Mouse (Mus musculus): ENCODE results near the gene Kri1. TPM values are rescaled to one million over a fixed set of nuclear protein-coding genes. Genes with fewer than 3 reads are reported as not detected.

Kri1 gene
- total RNA-seq, 2 experiments from 2014 or later: 31.9 to 32.3 TPM

DNA sequence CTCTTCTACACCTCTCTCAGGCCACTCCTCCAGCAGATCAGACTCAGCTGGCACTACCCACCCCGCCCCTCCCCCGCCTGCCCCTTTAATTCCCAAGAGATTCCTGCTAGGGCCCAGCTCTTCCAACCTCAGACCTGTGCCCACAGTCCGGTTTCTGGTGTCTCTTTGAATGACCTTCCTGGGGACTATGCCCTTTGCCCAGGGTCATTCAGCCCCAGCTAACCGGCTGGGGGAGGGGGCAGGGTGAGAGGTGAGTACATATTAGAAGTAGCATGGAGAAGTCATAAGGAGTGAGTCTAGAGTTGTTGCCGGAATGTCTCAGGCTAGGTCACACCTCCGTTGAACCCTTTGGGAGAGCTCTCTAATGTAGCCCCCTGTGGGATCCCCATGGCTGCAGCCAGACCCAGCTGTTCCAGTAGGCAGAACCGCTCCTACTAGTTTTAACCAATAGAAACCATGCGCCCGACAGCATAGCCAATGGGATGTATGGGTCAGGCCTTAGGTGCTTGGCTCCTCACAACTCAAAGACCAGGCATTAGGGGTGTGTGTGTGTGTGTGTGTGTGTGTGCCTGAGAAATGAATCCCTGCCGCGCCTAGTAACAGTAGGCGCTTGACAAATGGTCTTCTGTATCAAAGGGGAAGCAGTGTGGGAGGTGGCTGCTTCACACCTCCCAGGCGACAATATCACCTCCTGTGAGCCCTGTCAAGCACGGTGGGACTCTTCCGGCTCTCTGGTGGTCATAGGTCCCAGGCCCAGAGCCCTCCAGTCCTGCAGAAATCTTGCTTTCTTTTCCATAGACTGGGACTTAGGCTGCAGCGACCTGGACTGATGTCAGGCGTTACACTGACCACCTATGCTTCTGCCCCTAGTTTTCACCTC, 37.9 kb downstream of the Kri1 start:
- intact Hi-C loops (cut with DNase I): no loop called here

GRCm38 (mm10) chr9:21248326-21248725, 39.4 kb downstream of the Kri1 start, which contains the start of gene S1pr5:
Gene S1pr5, minus strand, starts transcription at chr9:21248443.
- intact Hi-C loops (cut with DNase I): no loop called here
- DNase-seq (ENCODE audit: low spot score in 2 of 2): no peak

More for the DNA sequence above, 37.9 kb downstream of the Kri1 start:
- no peak for DNase-seq (ENCODE audit: low spot score in 2 of 2)

DNA sequence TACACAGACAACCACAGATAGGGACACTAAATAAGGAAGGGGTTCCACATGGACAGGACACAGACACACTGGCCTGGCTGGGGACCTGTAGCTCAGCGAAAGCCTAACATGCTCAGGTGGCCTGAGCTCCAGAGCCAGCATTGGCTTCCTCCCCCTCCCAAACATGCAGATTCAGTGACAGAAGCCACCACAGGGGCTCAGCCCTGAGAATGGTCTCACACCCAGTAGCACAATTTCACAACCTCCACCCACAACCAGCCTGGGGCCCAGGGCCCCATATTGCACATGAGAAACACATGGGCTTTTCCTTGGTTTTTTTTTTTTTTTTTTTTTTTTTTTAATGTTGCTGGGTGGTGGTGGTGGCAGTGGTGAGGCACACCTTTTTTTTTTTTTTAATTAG, 41.4 kb downstream of the Kri1 start:
- intact Hi-C loops (cut with DNase I): no loop called here
- no peak for DNase-seq (ENCODE audit: low spot score in 2 of 2)

DNA sequence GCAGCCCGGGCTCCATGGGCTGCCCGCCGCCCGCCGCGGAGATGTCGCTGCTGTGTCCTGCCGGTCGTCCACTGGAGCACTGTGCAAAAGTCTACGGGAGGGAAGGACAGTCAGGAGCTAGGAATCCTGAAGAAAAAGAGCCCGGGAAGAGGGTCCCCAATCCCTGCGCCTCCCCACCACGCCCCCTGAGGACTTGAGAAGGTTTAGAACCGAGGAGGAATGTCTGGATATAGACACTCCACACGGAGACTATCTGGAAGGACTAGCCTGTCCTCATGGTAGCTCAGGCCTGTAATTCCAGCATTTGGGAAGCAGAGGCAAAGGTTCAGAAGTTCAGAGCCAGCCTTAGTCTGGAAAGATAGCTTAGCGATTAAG, 42.7 kb downstream of the Kri1 start:
- DNase-seq (ENCODE audit: low spot score in 2 of 2): no peak
- intact Hi-C loops (cut with DNase I): no loop called here

- DNase-seq (ENCODE audit: low spot score in 2 of 2): no peak
- intact Hi-C loops (cut with DNase I): no loop called here
These were observed 43.2 kb downstream of the Kri1 start for GRCm38 (mm10) chr9:21244428-21245112.

GRCm38 (mm10) chr9:21243826-21244427, 43.8 kb downstream of the Kri1 start:
- intact Hi-C loops (cut with DNase I): no loop called here
- no peak for DNase-seq (ENCODE audit: low spot score in 2 of 2)

- intact Hi-C loops (cut with DNase I): no loop called here
- DNase-seq (ENCODE audit: low spot score in 2 of 2): peak; percentile 86 to 91
These were observed 46.4 kb downstream of the Kri1 start for GRCm38 (mm10) chr9:21241343-21241742.

DNA sequence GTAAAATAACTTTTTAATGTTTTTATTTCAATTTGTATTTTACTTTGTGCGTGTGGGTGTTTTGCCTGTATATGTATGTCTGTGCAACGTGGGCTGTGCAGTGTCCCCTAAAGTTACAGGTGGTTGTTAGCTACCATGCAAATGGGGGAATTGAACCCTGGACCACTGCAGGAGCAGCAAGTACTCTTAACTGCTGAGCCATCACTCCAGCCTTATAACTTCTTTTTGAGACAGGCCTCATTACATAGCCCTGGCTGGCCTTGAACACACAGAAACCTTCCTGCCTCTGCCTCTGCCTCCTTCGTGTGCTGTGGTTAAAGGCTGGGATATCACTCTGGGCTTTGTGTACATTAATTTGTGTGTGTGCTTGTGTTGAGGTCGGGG, 48.3 kb downstream of the Kri1 start:
- DNase-seq (ENCODE audit: low spot score in 2 of 2): no peak
- intact Hi-C loops (cut with DNase I): loop anchor here (10.0 kb wide), 1 partner anchor 115 kb away; no protein-coding TSS in a partner anchor

DNA sequence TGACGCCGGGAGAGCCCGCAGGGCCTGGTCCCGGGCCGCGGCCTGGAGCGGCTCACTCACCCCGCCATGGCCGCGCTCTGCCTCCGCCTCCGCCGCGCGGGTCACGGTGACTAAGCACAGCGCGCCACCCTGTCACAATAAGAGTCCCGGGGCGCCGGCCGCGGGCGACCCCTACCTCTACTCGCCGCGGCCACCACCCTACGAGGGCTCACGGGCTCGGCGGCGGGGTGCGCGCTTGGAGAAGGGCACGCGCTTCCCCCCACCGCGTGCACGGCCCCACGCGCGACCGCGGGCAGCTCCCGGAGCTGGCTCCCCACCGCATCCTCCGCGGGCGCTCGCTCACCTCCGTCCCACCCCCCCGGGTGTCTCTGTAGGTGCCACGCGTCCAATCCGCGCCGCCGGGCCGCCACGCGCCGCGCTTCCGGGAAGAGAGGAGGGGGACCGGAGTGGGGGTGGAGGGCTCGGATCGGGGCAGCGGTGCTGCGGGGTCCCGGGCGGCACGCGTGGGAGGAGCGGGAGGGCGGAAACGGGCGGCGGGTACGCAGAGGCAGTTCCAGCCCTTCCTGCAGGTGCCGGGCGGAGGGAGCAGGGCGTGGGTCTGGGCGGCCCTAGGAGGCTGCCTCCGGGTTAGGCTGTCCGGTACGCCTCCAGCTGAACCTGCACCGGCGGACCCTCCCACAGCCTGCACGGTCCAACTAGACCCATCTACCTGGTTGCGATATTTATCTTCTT, 48.9 kb downstream of the Kri1 start, which contains the start of gene Keap1:
Gene Keap1, minus strand, starts transcription at position 629 of the 732 bp plus-strand sequence.
- peak; percentile 54 to 69 for DNase-seq (ENCODE audit: low spot score in 2 of 2)
- intact Hi-C loops (cut with DNase I): loop anchor here (10.0 kb wide), 1 partner anchor 116 kb away; no protein-coding TSS in a partner anchor

- no peak for DNase-seq (ENCODE audit: low spot score in 2 of 2)
- intact Hi-C loops (cut with DNase I): loop anchor here (10.0 kb wide), 1 partner anchor 117 kb away; no protein-coding TSS in a partner anchor
These were observed 49.6 kb downstream of the Kri1 start for GRCm38 (mm10) chr9:21238004-21238732.

GRCm38 (mm10) chr9:21237368-21238003, 50.3 kb downstream of the Kri1 start:
- intact Hi-C loops (cut with DNase I): loop anchor here (10.0 kb wide), 1 partner anchor 117 kb away; no protein-coding TSS in a partner anchor
- DNase-seq (ENCODE audit: low spot score in 2 of 2): no peak

- DNase-seq (ENCODE audit: low spot score in 2 of 2): no peak
- intact Hi-C loops (cut with DNase I): loop anchor here (10.0 kb wide), 1 partner anchor 118 kb away; no protein-coding TSS in a partner anchor
These were observed 50.8 kb downstream of the Kri1 start for GRCm38 (mm10) chr9:21236991-21237367.

- no peak for DNase-seq (ENCODE audit: low spot score in 2 of 2)
- intact Hi-C loops (cut with DNase I): loop anchor here (10.0 kb wide), 1 partner anchor 119 kb away; no protein-coding TSS in a partner anchor
These were observed 52.4 kb downstream of the Kri1 start for GRCm38 (mm10) chr9:21235341-21235740.

DNA sequence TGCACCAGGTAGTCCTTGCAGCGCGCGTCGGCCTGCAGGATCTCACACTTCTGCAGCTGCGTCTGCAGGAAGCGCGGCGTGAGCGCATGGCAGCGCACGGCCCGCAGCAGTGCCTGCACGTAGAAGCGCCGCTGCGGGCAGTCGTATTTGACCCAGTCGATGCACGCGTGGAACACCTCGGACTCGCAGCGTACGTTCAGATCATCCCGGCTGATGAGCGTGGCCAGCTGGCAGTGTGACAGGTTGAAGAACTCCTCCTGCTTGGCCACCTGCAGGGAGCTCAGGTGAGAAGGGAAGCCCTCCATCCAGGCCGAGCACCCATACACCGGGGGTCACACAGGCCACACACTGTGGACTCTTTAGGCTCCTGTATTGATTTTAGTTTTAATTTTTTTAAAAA, 54.0 kb downstream of the Kri1 start:
- intact Hi-C loops (cut with DNase I): loop anchor here (10.0 kb wide), 1 partner anchor 121 kb away; no protein-coding TSS in a partner anchor
- DNase-seq (ENCODE audit: low spot score in 2 of 2): no peak

- intact Hi-C loops (cut with DNase I): loop anchor here (10.0 kb wide), 1 partner anchor 121 kb away; no protein-coding TSS in a partner anchor
- no peak for DNase-seq (ENCODE audit: low spot score in 2 of 2)
These were observed 54.4 kb downstream of the Kri1 start for GRCm38 (mm10) chr9:21233366-21233765.

GRCm38 (mm10) chr9:21232867-21233266, 54.9 kb downstream of the Kri1 start:
- intact Hi-C loops (cut with DNase I): loop anchor here (10.0 kb wide), 1 partner anchor 122 kb away; no protein-coding TSS in a partner anchor
- DNase-seq (ENCODE audit: low spot score in 2 of 2): no peak

DNA sequence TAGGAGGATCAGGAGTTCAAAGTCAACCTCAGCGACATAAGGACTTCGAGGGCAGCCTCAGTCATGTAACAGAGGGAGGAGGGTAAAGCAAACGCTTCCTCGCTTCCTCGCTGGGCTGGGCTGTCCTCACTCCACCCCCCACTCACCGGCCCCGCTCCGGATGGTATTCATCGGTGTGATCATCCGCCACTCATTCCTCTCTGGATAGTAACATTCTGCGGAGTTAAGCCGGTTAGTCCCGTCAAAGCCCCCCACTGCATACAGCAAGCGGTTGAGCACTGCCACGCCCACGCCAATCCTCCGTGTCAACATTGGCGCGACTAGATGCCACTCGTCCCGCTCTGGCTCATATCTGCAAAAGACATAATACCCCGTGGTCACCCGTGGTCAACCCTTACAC, 56.2 kb downstream of the Kri1 start:
- DNase-seq (ENCODE audit: low spot score in 2 of 2): no peak
- intact Hi-C loops (cut with DNase I): loop anchor here (10.0 kb wide), 1 partner anchor 123 kb away; no protein-coding TSS in a partner anchor

GRCm38 (mm10) chr9:21227342-21227741, 60.4 kb downstream of the Kri1 start:
- no peak for DNase-seq (ENCODE audit: low spot score in 2 of 2)
- intact Hi-C loops (cut with DNase I): no loop called here

Data from left cerebral cortex, postnatal 14 days (tissue).